Mouse (Mus musculus) spleen, adult 12 weeks (tissue): Measurements from ENCODE around the gene Pirt.

Source experiments
- DNase-seq: peaks from one replicate; pipeline ENCODE4 v3.0.0; 2022; ENCODE audit warnings: low spot score

Pirt gene

DNA sequence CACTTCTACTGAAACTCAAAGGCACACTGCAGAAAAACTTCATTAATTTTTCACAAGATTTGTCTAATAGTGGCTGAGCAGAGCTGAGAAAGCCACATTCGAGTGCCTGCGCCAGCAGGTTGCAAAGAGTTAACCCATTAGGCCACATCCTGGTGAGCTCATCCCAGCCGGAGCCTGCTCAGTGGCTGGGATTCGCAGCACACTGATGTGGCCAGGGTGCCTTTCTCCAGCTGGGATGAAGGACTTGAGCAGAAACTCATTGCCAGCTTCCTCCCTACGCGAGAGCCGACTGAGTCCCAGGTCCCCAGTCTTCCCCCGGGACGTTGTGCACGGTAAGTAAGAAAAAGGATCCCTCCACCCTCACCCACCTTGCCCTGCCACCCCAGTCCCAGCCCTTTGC lies at the start of gene Pirt:
Pirt (plus strand) TSS at position 171 of the 400 bp plus-strand sequence.
- no peak for DNase-seq

DNA sequence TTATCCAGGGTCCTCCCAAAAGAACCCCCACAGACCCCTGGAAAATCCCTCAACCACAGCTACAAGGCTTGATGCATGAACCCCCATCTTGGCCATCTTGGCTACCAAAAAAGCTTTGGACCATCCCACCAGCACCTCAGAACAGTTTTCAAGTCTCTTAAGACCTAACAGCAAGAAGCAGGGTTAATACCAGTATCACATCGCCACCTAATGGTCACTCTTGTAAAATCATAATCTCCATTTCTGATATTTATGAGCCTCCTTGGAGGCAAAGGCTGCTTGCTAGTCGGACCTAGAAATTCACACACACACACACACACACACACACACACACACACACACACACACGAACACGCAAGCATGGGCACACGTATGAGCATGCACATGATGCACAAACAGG lies 40.1 kb upstream of the Pirt start:
- DNase-seq, result no peak

DNA sequence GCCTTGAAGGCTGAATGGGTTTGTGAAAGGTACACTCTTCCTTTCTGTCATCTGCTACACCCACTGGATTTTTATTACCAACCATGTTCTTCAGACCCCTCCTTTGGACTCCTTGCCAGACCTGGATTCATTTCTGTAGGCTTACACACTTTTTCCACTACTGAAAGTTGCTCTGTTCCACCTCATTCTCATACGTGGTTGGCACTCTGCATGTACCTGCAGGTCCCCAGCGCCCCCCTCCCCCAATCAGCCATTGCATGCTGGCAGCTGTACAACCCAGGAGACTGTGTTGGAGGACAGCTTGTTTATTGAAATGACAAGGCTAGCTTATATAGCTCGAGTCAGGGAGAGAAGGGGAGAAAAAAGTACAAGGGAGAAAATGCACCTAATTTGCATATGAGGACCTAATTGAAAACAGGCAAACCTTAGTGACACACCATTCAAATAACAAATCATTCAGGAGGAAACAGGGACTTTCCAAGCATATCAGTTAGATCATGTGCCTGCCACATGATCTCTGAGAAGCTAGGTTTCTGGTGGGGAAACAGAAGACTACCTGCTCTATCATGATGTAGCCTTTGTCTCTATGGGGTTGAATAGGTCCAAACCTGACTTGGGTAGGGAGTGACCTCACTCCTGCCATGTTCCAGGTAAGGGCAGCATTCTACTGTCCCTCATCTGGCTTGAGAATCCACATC lies 38.9 kb upstream of the Pirt start:
- no peak for DNase-seq

DNA sequence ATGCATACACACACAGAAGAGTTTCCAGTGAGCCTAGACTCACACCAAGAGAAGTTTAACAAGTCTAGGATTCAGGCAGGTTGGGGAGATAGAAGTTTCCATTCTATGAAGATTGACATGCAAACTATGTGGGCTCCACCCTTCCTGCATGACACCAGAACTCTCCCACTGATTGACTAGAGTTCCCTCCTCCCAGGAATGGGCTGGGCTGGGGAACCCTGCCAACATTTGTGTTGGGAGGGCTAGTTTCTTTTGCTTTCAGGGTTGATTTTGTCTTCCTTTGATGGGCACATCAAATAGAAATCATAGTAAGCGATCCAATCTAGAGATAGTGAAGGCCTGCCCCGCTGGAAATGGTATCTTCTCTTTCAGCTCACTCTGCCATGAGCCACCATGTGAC lies 30.5 kb upstream of the Pirt start:
- no peak for DNase-seq

DNA sequence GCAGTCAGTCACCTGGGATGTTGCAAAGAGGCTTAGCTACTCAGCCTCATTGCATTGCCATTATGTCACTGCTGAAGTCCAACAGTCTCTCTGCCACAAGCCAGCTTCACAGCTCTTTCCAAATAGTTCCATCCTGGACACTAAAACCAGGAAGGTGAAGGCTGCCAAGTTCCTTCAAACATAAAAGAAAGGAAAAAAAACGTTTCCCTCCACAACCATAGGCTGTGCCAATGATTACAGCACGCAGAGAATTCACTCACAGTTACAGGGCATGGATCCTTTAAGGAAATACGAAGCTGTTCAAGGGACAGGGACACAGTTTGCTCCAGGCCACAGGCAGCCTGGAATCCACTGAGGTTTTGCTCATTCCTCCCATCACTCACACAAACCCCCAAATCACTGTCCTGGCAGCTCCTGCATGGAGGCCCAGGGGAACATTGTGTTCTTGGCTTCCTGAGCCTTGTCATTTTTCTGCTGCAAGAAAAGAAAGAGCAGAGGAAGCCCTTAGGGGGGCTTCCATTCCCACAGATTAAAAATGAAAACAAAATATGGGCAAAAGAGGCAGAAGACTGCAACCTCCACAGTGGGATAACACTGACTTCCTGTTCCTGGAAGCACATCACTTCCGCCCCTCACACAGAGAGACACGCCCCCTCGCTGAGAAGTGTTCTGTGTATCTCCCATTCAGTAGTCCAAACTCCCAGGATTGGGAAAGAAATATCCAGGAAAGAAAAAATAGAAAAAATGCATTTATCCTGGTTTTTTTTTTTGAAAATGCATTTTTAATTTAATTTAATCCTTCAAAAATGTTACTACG lies 29.3 kb upstream of the Pirt start:
- no peak for DNase-seq

DNA sequence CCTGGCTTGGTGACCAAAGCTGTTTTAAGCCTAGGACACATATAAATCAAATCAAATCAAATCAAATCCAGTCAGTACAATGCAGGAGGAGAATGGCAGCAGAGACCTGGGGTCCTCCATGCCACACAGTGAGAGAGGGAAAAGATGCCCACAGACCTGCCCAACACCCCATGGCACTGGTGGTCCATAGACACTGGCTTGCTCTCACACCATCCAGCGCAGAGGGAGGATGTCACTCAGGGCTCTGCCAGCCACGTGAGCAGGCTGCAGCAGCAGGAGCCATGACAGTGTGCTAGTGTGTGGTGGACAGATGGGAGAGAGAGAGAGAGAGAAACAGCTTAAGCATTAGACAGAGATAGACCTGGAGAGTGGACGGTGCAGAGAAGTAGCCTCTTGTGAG lies 19.2 kb upstream of the Pirt start:
- no peak for DNase-seq

DNA sequence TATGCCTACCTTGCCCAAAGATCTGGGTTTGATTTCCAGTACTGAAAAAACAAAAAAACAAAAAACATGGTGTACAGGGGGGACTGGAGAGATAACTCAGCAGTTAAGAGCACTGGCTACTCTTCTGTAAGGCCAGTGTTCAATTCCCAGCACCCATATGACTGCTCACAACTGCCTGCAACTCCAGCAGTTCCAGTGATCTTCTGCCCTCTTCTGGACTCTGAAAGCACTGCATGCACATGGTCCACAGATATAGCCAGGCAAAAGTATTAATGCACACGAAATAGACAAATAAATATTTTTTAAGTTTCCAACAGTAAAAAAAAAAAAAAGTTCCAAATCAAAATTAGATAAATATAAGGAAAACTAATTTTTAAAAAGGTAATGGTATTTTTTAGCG lies 13.0 kb upstream of the Pirt start:
- DNase-seq, result no peak

DNA sequence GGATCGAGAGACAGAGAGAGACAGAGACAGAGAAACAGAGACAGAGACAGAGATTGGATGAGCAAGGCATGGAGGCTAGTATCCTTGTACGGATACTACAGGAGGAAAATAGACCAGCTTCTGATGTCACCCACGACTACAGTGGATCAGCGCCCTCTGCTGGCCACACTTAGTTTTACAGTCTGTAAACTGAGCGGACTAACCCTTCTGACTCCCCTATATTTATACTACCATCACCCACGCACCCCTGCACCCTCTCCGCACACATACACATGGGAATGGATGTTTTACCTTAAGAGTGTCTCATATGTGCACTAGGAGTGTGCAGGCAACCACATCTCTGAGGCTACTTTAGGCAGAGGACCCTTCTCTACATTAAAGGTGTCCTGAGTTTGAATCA lies 12.4 kb upstream of the Pirt start:
- DNase-seq, result peak; percentile 8

DNA sequence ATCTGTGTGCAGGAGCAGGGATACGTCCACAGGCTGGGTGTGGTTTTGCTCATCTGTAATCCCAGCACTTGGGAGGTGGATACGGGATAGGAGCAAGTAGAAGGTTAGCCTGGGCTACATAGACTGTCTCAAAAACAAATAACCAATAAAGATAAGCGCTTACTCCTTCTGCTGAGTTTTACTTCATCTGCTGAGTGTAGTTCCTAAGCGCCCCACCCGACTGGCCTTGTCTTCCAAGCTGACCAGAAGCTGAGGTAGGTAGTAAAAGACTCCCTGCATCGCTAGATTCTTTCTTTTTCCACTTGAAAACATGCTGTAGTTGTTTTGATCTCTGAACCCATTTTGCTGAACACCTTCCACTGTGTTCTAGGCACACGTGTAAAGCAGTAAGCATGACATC lies 9.0 kb upstream of the Pirt start:
- DNase-seq, result no peak

DNA sequence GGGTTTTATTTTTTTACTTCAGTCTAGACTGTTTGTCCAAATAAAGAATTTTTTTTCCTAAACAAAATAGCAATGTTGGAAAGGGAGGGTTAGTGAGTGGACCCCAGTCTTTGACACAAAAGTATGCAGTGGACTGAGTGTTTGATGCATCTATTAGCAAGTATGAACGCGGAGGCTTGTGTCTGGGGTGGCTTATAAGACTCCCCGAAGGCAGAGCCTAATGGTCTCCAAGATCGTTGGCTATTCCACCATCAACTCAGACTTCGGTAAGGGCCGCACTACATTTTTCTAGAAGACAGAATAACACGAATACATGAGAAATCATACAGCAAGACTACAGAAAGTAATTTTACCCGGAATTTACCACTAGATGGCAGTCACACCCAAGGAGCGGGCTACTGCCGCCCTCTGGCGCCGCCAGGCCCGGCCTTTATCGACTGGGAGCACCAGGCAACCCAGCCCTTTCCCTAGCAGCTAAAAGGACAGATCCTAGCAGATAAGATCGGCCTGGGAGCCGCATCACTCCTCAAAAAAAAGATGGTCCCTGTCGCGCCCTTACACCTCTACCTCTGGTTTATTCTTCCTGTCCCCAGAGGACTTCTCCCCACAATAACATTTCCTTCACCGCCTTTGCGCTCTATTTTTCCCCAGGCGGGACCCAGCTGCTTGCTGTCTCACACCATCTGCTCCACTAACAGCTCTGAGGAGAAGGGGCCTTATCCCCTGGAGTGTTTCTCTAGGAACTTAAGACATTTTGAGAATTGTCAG lies 6.0 kb upstream of the Pirt start:
- no peak for DNase-seq

DNA sequence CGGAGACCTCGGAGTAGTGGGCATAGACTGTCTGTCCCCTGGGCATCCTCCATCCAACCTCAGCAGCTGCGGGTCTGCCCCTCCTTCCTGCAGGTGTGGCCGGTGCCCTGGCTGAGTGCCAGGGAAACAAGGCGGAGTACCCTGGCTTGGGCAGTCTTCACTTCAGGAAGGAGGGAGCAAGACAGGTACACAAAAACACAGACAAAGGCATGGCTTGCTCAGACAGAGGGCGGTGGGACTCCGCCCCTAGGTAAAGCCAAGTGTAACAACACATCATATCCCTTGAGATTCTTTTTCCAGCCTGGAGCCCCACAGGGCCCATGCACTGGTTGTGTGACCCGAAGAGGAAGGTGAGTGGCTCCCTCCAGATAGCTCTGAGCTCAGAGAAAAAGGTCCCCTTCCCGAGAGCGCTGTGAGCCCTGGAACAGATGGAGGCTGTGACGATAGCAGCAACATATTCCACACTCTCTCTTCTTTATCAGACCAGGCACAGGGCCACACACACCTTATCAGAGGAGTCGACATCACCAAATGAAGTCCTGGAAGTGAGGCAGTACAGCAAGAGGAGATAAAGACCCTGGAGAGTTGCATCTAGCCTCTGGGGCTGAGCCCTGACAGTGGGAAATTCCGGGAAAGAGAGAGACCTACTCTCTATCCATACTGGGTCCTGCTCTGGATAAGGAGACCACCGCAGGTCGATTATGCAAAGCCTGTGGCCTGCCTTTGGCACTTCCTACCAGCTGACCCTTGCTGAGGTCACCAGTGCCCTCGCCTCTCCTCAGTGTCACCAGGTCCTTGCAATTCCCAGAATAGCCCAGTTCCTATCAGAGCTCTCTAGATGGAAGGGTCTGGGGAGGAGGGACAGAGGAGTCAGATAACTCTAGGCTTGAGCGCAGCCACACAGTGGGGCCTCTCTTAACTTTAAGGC lies 1.0 kb downstream of the Pirt start:
- no peak for DNase-seq

DNA sequence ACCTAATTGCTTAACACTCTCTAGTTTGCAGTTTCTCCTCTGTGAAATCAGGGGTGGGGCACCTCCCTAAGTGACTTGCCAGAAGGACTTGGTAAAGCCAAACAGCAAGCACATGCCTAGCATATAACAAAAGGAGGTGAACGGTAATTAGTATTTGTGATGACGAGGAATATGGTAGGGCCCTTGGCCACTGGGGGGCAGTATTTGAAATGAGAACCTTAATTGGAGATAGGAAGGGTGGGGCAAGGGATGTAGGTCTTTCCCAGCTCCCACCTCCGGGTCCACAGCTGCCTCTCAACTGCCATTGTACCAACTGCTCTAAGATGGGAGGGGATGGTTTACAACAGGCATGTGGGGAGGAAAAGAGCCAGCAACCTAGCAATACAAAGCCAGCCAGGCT lies 2.5 kb downstream of the Pirt start:
- no peak for DNase-seq

DNA sequence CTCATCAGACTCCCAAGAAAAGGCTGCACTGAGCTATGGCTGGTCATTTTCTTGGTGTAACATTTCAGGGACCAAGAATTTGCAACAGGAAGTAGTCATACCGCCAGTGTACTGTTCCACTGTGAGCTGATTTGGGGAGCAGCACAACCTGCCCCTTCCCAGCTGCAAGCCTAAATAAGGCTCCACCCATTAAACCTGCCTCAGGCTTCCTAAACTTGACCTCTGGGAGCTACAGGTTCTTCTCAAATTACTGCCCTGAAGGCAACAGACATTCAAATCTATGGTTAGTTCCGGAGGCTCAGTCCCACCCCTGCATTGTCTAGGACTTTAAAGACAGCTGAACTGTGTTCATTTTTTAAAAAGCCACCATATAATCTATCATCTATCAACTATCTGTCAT lies 8.2 kb downstream of the Pirt start:
- DNase-seq, result no peak

DNA sequence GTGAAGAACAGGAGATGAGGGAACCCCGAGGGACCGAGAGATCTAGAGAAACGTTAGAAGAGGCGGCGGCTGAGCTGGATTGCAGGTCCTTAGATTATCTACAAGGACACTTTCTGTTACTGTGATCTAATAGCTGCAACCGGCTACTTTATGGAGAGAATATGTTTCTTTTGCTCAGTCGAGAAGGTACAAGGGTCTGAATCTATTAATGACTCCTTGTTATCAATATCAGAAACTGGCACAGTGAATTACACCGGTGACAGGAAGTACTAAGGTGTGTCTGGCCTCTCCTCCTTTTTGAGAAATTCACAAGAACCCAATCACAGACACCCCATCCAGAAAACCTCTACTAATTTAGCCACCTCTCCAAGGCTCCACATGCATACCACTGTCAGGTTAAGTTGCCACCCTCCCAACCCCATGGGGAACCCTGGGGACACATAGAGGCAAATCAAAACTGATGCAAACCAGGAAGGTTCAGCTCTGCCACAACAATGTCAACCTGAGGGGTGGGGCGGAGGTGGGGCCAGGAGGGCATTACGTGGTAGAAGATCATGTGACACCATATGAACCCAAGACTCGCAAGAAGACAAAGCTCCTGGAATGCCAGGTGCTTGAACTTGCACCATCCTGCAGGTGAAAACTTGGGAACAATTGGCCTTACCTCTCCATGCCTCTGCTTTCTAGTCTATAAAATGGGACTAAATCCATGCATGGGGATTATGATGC lies 12.5 kb downstream of the Pirt start:
- DNase-seq, result no peak

DNA sequence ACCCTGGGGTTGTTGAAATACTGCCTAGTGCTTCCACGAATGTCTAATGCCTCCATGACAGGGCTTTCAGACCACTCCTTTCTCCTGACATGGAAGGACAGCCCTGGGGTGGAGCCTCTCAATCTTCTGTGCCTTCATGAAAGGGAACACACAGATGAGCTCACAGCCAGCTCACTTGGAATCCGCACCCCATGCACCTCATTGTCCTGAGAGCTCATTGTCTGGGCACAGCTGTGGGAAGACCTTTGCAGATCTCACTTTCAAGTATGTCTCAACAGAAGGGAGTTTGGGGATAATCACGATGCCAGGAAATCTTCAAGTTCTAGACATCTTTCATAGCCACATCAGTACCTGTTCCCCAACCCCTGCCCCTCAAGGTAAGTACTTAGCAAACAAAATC lies 16.5 kb downstream of the Pirt start:
- DNase-seq, result no peak

DNA sequence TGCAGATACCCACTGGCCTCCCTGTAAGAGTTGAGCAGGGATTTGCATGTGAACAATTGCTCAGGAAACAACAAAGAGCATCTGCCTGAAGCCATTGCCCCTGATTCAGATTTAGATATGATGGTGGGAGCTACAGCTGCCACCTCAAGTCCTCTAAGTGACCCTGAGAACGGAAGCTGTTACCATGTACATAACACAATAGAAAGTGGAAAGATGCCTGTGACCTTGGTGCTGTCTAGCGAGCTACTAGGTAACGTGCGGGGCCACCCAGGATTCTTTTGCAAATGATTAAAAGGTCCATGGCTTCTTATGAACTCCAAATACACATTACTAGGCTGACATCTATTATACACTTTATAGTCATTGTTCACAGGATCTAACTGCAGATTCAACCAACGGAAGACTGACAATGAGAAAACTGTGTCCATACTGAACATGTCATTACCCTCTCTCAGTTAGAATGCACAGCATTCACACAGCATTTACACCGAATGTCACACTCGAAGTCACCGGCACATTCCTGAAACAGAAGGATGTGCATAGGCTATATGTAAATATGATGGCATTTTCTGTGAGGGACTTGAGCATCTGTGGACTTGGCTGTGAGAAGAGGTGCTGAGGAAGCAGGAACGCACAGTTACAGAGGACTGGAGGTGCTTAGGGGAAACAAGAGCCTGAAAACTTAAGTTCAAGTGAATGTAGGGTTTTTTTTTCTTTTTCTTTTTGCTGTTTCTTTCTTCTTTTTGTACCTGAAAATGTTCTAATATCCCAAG lies 21.2 kb downstream of the Pirt start:
- DNase-seq, result no peak

DNA sequence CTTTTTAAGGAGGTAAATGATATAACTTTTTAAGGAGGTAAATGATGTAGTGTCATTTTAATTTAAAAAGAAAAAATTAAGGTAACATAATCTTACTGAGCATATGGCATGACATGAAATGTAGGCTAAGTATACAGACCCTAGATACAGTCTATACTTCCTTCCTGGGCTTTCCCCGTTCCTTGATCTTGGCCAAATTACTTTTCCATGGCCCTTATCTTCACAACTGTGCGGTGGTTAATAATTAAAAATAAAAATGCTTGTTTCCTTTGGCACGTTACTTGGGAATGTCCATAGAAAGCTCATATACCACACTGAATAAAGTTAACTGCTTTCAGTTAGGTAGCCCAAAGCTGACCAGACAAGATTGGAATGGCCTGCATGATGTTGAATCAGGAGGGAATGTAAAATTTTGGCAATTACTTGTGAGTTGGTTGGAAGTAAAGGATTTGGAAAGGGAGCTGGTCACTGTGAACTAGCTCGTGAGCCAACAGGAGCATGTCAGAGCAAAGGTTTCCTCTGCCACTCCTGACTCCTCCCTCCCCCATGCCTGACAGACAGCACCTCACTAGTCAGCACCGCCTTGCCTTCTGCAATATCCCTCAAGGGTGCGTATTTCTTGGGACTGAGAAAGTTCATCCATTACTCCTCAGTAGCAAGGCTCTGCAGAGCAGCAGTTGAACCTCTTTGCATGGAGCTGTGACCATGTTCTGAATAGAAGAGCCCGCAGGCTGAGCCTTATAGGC lies 22.8 kb downstream of the Pirt start:
- DNase-seq, result no peak

DNA sequence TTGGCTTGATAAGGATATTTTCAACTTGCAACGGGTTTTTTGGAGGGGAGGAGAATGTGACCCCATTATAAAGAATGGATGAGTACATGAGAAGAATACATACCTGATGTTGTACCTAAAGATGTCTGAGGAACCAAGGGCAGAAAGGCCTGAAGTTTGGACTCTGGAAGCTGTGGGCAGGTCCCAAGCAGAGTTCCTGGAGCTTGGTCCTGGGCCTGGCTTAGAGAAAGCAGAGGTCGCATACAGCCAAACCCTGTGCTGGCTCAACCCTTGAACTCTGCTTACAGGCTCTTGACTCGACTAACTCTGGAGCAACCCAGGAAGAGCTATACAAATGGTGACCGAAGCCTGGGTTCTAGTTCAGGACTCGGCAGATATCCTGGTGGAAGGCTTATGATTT lies 30.2 kb downstream of the Pirt start:
- DNase-seq, result no peak

DNA sequence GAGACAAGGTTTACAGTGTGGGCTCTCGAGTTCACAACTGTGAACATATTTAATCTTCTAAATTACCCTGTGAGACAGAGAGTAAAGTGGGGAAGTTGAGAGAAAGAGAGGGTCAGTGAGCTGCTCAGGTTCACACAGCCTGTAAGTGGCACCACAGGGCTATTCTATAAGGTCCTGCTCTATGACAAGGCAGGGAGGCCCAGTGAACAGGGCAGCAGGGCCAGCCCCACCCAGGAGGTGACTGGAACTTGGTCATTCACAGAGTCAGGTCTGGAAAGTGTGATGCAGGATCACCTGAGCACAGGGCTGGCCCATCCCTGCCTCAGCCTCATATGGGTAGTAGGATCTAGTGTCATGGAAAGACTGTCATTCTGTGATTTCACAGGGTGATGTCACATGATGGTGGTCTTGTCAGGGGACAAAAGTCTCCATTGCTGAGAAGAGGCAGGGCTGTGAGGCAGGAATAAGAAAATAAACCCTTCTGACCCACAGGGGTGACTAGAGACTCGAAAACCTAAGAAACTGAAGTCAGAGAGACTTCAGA lies 33.5 kb downstream of the Pirt start:
- no peak for DNase-seq
